In the genomic region with DNA sequence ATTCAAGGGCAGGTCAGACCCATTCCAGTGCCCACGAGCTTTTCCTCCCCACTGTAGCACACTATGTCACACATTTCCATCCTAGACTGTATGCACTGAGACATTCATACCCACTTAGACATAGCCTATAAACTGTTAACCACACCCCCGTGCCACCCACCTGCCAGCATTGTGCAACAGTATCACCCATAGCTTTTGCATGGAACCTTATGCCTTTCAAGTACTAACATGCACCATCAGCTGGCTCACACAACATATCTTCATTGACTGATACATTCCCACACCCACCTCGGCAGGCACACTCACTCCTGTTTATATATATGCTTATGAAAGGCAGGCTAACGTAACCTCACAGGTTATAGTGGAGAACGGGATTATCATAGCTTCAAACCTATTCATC, we compare ENCODE assay signal across 9 mouse cellular contexts. TPM values are rescaled to one million over a fixed set of nuclear protein-coding genes. Genes with fewer than 3 reads are reported as not detected.
DNase-seq lines count a peak whose midpoint lies in the region; ATAC-seq lines count a peak whose summit lies in the region.
"Had no signal": no experiment of that assay in that cellular context is flagged by ENCODE, and none has a peak within 500 bp of the region (broad histone marks: within the 10 kb centered on the region; RNA-seq: fewer than 3 reads in every experiment).

No protein-coding gene starts in this region.

- DNase-seq in heart, postnatal 4 days = no peak
- DNase-seq in midbrain, embryonic 14.5 days = no peak
- no peak for DNase-seq in liver, embryonic 13.5 days
- DNase-seq in forebrain, embryonic 10.5 days (ENCODE audit: extremely low spot score, low spot score) = no peak
- DNase-seq: heart, adult 2 months had no signal

- no peaks in the 10 kb centered on the region for H3K9me3 ChIP-seq in heart, embryonic 14.5 days (ENCODE audit: control insufficient read depth, low read length)
- H3K9me3 ChIP-seq in midbrain, embryonic 14.5 days (ENCODE audit: control insufficient read depth, low read length) = no peaks in the 10 kb centered on the region
- H3K9me3 ChIP-seq in midbrain, embryonic 16.5 days (replicated peaks; ENCODE audit: control insufficient read depth, low read length, poor library complexity, severe bottlenecking) = no peaks in the 10 kb centered on the region
- no peaks in the 10 kb centered on the region for H3K9me3 ChIP-seq in embryonic facial prominence, embryonic 13.5 days
- no peaks in the 10 kb centered on the region for H3K9me3 ChIP-seq in liver, embryonic 13.5 days (replicated peaks)
- no peaks in the 10 kb centered on the region for H3K9me3 ChIP-seq in forebrain, embryonic 10.5 days

- H3K4me2 ChIP-seq in heart, embryonic 14.5 days (ENCODE audit: low read length) = peak overlapping the region; percentile 77; the same call in 1 of the 2 replicates
- H3K4me2 ChIP-seq in midbrain, embryonic 14.5 days (ENCODE audit: low read length) = peak overlapping the region; percentile 75; the same call in 1 of the 2 replicates
- no peak overlapping the region for H3K4me2 ChIP-seq in midbrain, embryonic 16.5 days (ENCODE audit: low read length)
- H3K4me2 ChIP-seq in embryonic facial prominence, embryonic 13.5 days = peak overlapping the region; percentile 77; the same call in 1 of the 2 replicates
- peak overlapping the region; percentile 95 for H3K4me2 ChIP-seq in liver, embryonic 13.5 days

- H3K27ac ChIP-seq in heart, embryonic 14.5 days (replicated peaks in 1 of 2; ENCODE audit: control insufficient read depth in 1 of 2, insufficient read depth in 1 of 2, low read depth in 2 of 2, low read length in 2 of 2) = 0 out of 4 replicates have a peak overlapping the region, but pooled peaks of 1 of the 2 experiments have one; percentile 4
- H3K27ac ChIP-seq in midbrain, embryonic 14.5 days (replicated peaks; ENCODE audit: low read depth, low read length) = no peak overlapping the region
- H3K27ac ChIP-seq in midbrain, embryonic 16.5 days (ENCODE audit: low read length) = no peak overlapping the region
- peak overlapping the region; percentile 88; the same call in 1 of the 2 replicates for H3K27ac ChIP-seq in embryonic facial prominence, embryonic 13.5 days
- peak overlapping the region; percentile 99 for H3K27ac ChIP-seq in liver, embryonic 13.5 days
- no peak overlapping the region for H3K27ac ChIP-seq in forebrain, embryonic 10.5 days

- no peaks in the 10 kb centered on the region for H3K36me3 ChIP-seq in heart, embryonic 14.5 days (ENCODE audit: control insufficient read depth, insufficient read depth, low read length)
- H3K36me3 ChIP-seq in midbrain, embryonic 14.5 days (ENCODE audit: control insufficient read depth, insufficient read depth, low read length) = no peaks in the 10 kb centered on the region
- no peaks in the 10 kb centered on the region for H3K36me3 ChIP-seq in midbrain, embryonic 16.5 days (ENCODE audit: control insufficient read depth, insufficient read depth, low read length)
- no peaks in the 10 kb centered on the region for H3K36me3 ChIP-seq in embryonic facial prominence, embryonic 13.5 days
- H3K36me3 ChIP-seq in liver, embryonic 13.5 days = peaks cover 2% of the 10 kb centered on the region
- no peaks in the 10 kb centered on the region for H3K36me3 ChIP-seq in forebrain, embryonic 10.5 days (replicated peaks)

- H3K4me1 ChIP-seq in heart, embryonic 14.5 days (ENCODE audit: control insufficient read depth in 2 of 2, insufficient read depth in 2 of 2, low read length in 2 of 2) = peaks cover 24 to 44% of the 10 kb centered on the region in 2 experiments
- H3K4me1 ChIP-seq in midbrain, embryonic 14.5 days (ENCODE audit: control insufficient read depth, insufficient read depth, low read length) = peaks cover 33% of the 10 kb centered on the region
- H3K4me1 ChIP-seq in midbrain, embryonic 16.5 days (ENCODE audit: control insufficient read depth, insufficient read depth, low read length) = peaks cover 23% of the 10 kb centered on the region
- H3K4me1 ChIP-seq in embryonic facial prominence, embryonic 13.5 days = peaks cover 42% of the 10 kb centered on the region
- H3K4me1 ChIP-seq in liver, embryonic 13.5 days (replicated peaks) = peaks cover 70% of the 10 kb centered on the region
- H3K4me1 ChIP-seq in forebrain, embryonic 10.5 days = peaks cover 45% of the 10 kb centered on the region

- ATAC-seq in heart, embryonic 14.5 days (ENCODE audit: insufficient number of reproducible peaks, insufficient read depth, low FRiP score, low read depth) = no peak
- no peak for ATAC-seq in midbrain, embryonic 14.5 days (ENCODE audit: low FRiP score, low TSS enrichment)
- ATAC-seq in midbrain, embryonic 16.5 days = no peak
- no peak for ATAC-seq in embryonic facial prominence, embryonic 13.5 days (ENCODE audit: insufficient number of reproducible peaks, insufficient read depth, low FRiP score, low TSS enrichment, low read depth)
- ATAC-seq in liver, embryonic 13.5 days (ENCODE audit: low read depth) = no peak
- ATAC-seq in frontal cortex, adult (ENCODE audit: low TSS enrichment) = no peak

- H3K27me3 ChIP-seq in heart, embryonic 14.5 days (ENCODE audit: control insufficient read depth, insufficient read depth, low read length) = no peaks in the 10 kb centered on the region
- H3K27me3 ChIP-seq in midbrain, embryonic 14.5 days (ENCODE audit: control insufficient read depth, insufficient read depth, low read length) = no peaks in the 10 kb centered on the region
- H3K27me3 ChIP-seq in midbrain, embryonic 16.5 days (ENCODE audit: control insufficient read depth, insufficient read depth, low read depth, low read length) = no peaks in the 10 kb centered on the region
- H3K27me3 ChIP-seq in embryonic facial prominence, embryonic 13.5 days = no peaks in the 10 kb centered on the region
- no peaks in the 10 kb centered on the region for H3K27me3 ChIP-seq in liver, embryonic 13.5 days
- peaks cover 60% of the 10 kb centered on the region for H3K27me3 ChIP-seq in forebrain, embryonic 10.5 days (ENCODE audit: poor library complexity, severe bottlenecking)

- no peak overlapping the region for H3K9ac ChIP-seq in heart, embryonic 14.5 days (ENCODE audit: low read length)
- no peak overlapping the region for H3K9ac ChIP-seq in midbrain, embryonic 14.5 days (replicated peaks; ENCODE audit: low read length)
- H3K9ac ChIP-seq in midbrain, embryonic 16.5 days (ENCODE audit: low read depth, low read length) = no peak overlapping the region
- no peak overlapping the region for H3K9ac ChIP-seq in embryonic facial prominence, embryonic 13.5 days
- H3K9ac ChIP-seq in liver, embryonic 13.5 days = peak overlapping the region; percentile 70

- WGBS in heart, embryonic 14.5 days = 67% methylated on average over 5 of the region's 5 CpGs
- WGBS in midbrain, embryonic 14.5 days = 69% methylated on average over 5 of the region's 5 CpGs
- 73% methylated on average over 5 of the region's 5 CpGs for WGBS in midbrain, embryonic 16.5 days
- WGBS in embryonic facial prominence, embryonic 13.5 days = 71% methylated on average over 5 of the region's 5 CpGs
- WGBS in liver, embryonic 13.5 days (ENCODE audit: insufficient replicate concordance) = 50% methylated on average over 5 of the region's 5 CpGs
- WGBS in forebrain, embryonic 10.5 days = 76% methylated on average over 5 of the region's 5 CpGs

- no peak overlapping the region for H3K4me3 ChIP-seq in heart, embryonic 14.5 days (ENCODE audit: control insufficient read depth in 1 of 2, insufficient read depth in 1 of 2, low read depth in 1 of 2, low read length in 2 of 2)
- H3K4me3 ChIP-seq in midbrain, embryonic 14.5 days (replicated peaks; ENCODE audit: low read depth, low read length) = no peak overlapping the region
- H3K4me3 ChIP-seq in midbrain, embryonic 16.5 days (ENCODE audit: low read depth, low read length) = no peak overlapping the region
- no peak overlapping the region for H3K4me3 ChIP-seq in embryonic facial prominence, embryonic 13.5 days
- H3K4me3 ChIP-seq in liver, embryonic 13.5 days (replicated peaks) = peak overlapping the region; percentile 92; the same call in 1 of the 2 replicates
- H3K4me3 ChIP-seq in forebrain, embryonic 10.5 days = no peak overlapping the region

RNA-seq across cellular contexts. Expression of a gene that starts 0.9 kb away (rescaled TPM):
- 18.7 and 21.3 TPM in 2 replicates for polyA plus RNA-seq in heart, embryonic 14.5 days (2014; fragmentation: Nextera tagmentation; extraction: Ambion mirVana)
- 10 to 100 TPM; 32.4 to 37.4 TPM for total RNA-seq in heart, postnatal 4 days (2021)
- 14.1 and 15.6 TPM in 2 replicates for polyA plus RNA-seq in midbrain, embryonic 14.5 days (2014; fragmentation: Nextera tagmentation; extraction: Ambion mirVana)
- 11.8 and 13.4 TPM in 2 replicates for polyA plus RNA-seq in midbrain, embryonic 16.5 days (2015; fragmentation: Nextera tagmentation; extraction: Ambion mirVana)
- 25.3 and 26.1 TPM in 2 replicates for polyA plus RNA-seq in embryonic facial prominence, embryonic 13.5 days (2015; fragmentation: Nextera tagmentation; extraction: Ambion mirVana)
- polyA plus RNA-seq in liver, embryonic 13.5 days (2015; fragmentation: Nextera tagmentation; extraction: Ambion mirVana) = 27.5 and 28.8 TPM in 2 replicates
- 3.2 and 4.2 TPM in 2 replicates for polyA plus RNA-seq in forebrain, embryonic 10.5 days (2016; fragmentation: Nextera tagmentation; extraction: Ambion mirVana)

Comparison
In these comparisons a context has a peak if more than half of its experiments do, and no peak if none do; other contexts are left out.
1. H3K27ac ChIP-seq: peak in embryonic facial prominence, embryonic 13.5 days (single experiment) and liver, embryonic 13.5 days (single experiment); none in midbrain, embryonic 14.5 days (single experiment), midbrain, embryonic 16.5 days (single experiment) and forebrain, embryonic 10.5 days (single experiment).